Mouse (Mus musculus): ENCODE data around the gene Lin7a.

DNA sequence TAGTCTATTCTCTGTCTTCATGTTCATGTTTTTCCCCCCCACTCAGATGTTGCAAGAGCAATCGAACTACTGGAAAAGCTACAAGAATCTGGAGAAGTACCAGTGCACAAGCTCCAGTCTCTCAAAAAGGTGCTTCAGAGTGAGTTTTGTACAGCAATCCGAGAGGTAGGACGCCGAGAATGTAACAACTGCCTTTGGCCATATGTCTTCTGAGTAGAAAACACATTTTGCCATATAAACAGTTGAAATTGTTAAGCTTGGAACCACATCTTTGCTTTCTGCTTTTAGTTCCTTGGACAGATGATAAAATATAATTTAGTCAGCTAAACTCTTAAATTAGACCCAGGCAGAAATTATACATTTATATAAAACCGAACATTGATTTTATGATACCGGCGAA is 52.4 kb downstream of the Lin7a start:
- no peak for TF ChIP-seq CTCF (IDR thresholded peaks at IDR 0.05; ENCODE audit: low read depth)
- no peak for TF ChIP-seq EP300 (optimal IDR thresholded peaks at IDR 0.05)
